Mouse (Mus musculus) erythroblast, embryonic 14.5 days (primary cell): Measurements from ENCODE around the gene Tomm34. TPM values are rescaled to one million over a fixed set of nuclear protein-coding genes. Genes with fewer than 3 reads are reported as not detected.

Source experiments
- H3K27me3 ChIP-seq: 2 replicates; pipeline ENCODE4 v1.6.1; 2012; ENCODE audit warnings: inconsistent platforms; ENCODE audit not compliant: control insufficient read depth
- H3K36me3 ChIP-seq: 2 replicates; pipeline ENCODE4 v1.6.1; 2012; ENCODE audit warnings: mild to moderate bottlenecking, inconsistent platforms; ENCODE audit not compliant: control insufficient read depth
- H3K4me1 ChIP-seq: 2 replicates; pipeline ENCODE4 v1.6.1; 2012; ENCODE audit warnings: inconsistent platforms; ENCODE audit not compliant: control insufficient read depth
- H3K4me3 ChIP-seq: replicated peaks from 2 replicates; pipeline ENCODE3; 2012; ENCODE audit warnings: moderate library complexity, mild to moderate bottlenecking, inconsistent platforms
- H3K9me3 ChIP-seq: 2 replicates; pipeline ENCODE4 v1.6.1; 2012; ENCODE audit warnings: low read length, inconsistent platforms, mixed read lengths; ENCODE audit not compliant: control insufficient read depth
- GATA1 ChIP-seq: IDR thresholded peaks from 2 replicates; pipeline ENCODE4 v1.6.1; 2012; ENCODE audit warnings: low read length, inconsistent platforms, mixed read lengths
- TAL1 ChIP-seq: IDR thresholded peaks from 3 replicates; pipeline ENCODE4 v1.6.1; 2012; ENCODE audit warnings: low read length, inconsistent platforms, mixed read lengths
- polyA plus RNA-seq: library from polyadenylated mRNA; stranded (reverse); fragments of >175 nt; gene quantifications from 2 replicates; pipeline ENCODE4 v1.2.3, GENCODE M21; 2012

The Tomm34 gene
- polyA plus RNA-seq, 1 experiment = 0.39 TPM

DNA sequence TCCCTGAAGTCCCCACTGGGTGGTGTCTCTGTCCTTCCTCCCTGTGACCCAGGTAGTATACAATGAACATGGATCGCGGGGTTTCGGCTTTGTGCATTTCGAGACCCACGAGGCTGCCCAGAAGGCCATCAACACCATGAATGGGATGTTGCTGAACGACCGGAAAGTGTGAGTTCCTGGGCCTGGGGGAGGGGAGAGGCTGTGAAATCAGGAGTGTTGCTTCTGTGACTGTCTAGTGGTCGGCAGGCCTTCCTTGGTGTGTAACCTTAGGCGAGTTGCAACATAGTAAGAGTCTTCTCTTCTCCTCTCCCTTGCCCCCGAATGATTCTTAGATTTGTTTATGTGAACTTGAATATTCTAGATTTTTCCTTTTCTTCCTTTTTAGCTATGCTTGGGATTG is 39.8 kb downstream of the Tomm34 start:
- H3K36me3 ChIP-seq = no peaks in the 10 kb centered on the region
- no peak for TF ChIP-seq GATA1
- TF ChIP-seq TAL1 = no peak
- H3K27me3 ChIP-seq = no peaks in the 10 kb centered on the region
- H3K4me3 ChIP-seq = no peak overlapping the region
- no peaks in the 10 kb centered on the region for H3K4me1 ChIP-seq
- peaks cover 4% of the 10 kb centered on the region; the same call in 1 of the 2 replicates for H3K9me3 ChIP-seq

- Histone ChIP-seq H3K4me3 (no peak within 1 kb of the TSS), H3K4me1 (no peaks in the 10 kb centered on the region), H3K9me3 (no peaks in the 10 kb centered on the region), H3K36me3 (no peaks in the 10 kb centered on the region), H3K27me3 (no peaks in the 10 kb centered on the region)
- TF ChIP-seq GATA1 = no peak
- TF ChIP-seq TAL1 = no peak
Observed at GRCm38 (mm10) chr2:164025150-164025549, 45.8 kb downstream of the Tomm34 start, which contains the start of gene Pabpc1l. Pabpc1l (plus strand) TSS chr2:164025450.

- Histone ChIP-seq H3K9me3 (no peaks in the 10 kb centered on the region), H3K27me3 (no peaks in the 10 kb centered on the region), H3K4me3 (no peak overlapping the region), H3K36me3 (peaks cover 24% of the 10 kb centered on the region), H3K4me1 (no peaks in the 10 kb centered on the region)
- no peak for TF ChIP-seq GATA1
- no peak for TF ChIP-seq TAL1
Observed at GRCm38 (mm10) chr2:164022104-164022503, 48.9 kb downstream of the Tomm34 start.

- no peak for TF ChIP-seq TAL1
- no peak for TF ChIP-seq GATA1
- Histone ChIP-seq H3K36me3 (peaks cover 45% of the 10 kb centered on the region), H3K4me1 (no peaks in the 10 kb centered on the region), H3K9me3 (no peaks in the 10 kb centered on the region), H3K4me3 (no peak overlapping the region), H3K27me3 (no peaks in the 10 kb centered on the region)
Observed at GRCm38 (mm10) chr2:164019943-164020342, 51.0 kb downstream of the Tomm34 start.

- TF ChIP-seq GATA1 = no peak
- no peak for TF ChIP-seq TAL1
- no peak overlapping the region for H3K4me3 ChIP-seq
- H3K27me3 ChIP-seq = no peaks in the 10 kb centered on the region
- peaks cover 56% of the 10 kb centered on the region for H3K36me3 ChIP-seq
- H3K9me3 ChIP-seq = no peaks in the 10 kb centered on the region
- no peaks in the 10 kb centered on the region for H3K4me1 ChIP-seq
Observed at GRCm38 (mm10) chr2:164018910-164019309, 52.1 kb downstream of the Tomm34 start.

DNA sequence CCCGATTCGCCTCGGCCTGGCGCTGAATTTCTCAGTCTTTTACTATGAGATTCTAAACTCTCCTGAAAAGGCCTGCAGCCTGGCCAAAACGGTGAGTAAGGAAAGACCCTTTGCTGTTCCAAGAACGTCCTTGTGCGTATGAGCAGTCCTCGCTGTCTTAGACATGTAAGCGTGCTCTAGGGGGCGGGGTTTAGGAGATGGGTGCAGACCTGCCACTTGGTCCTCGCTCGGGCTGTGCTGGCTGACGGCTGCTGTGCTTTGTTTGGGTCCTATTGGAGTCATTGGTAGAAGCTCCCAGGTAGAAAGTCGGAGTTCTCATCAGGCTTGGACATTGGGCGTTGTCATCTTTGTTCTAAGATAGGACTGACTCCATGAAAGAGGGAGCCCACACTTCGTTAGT is 55.7 kb downstream of the Tomm34 start:
- TF ChIP-seq TAL1 (no peak), GATA1 (no peak)
- H3K36me3 ChIP-seq = peaks cover 91% of the 10 kb centered on the region
- H3K27me3 ChIP-seq = no peaks in the 10 kb centered on the region
- H3K4me1 ChIP-seq = peaks cover 11% of the 10 kb centered on the region
- no peak overlapping the region for H3K4me3 ChIP-seq
- no peaks in the 10 kb centered on the region for H3K9me3 ChIP-seq

DNA sequence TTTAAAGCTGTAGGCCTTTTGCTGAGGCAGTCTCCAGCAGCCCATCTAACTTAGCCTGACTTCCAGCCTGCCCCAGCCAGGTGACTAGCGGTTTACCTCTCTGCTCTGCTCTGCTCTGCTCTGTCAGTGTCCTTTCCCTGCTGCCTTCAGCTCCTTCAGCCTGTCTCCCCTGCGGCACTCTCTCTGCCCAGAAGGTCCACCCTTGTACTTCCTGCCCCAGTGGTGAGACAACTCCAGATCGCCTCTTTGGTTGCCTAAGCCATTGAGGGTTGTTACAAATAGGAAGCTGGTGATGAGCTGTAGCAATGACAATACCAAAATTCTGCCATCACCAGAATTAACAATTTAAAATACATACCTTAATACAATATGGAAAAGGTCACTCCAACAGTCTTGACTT is 60.0 kb downstream of the Tomm34 start:
- Histone ChIP-seq H3K4me1 (peaks cover 24% of the 10 kb centered on the region), H3K9me3 (no peaks in the 10 kb centered on the region)

GRCm38 (mm10) chr2:164010496-164010895 is 60.5 kb downstream of the Tomm34 start:
- Histone ChIP-seq H3K36me3 (peaks cover 54% of the 10 kb centered on the region), H3K4me3 (no peak overlapping the region), H3K27me3 (no peaks in the 10 kb centered on the region), H3K9me3 (no peaks in the 10 kb centered on the region), H3K4me1 (peaks cover 24% of the 10 kb centered on the region)
- TF ChIP-seq GATA1 = no peak
- TF ChIP-seq TAL1 = no peak

More for the DNA sequence above, 60.0 kb downstream of the Tomm34 start:
- TF ChIP-seq GATA1 (no peak), TAL1 (no peak)
- Histone ChIP-seq H3K4me3 (no peak overlapping the region), H3K27me3 (no peaks in the 10 kb centered on the region), H3K36me3 (peaks cover 59% of the 10 kb centered on the region)

DNA sequence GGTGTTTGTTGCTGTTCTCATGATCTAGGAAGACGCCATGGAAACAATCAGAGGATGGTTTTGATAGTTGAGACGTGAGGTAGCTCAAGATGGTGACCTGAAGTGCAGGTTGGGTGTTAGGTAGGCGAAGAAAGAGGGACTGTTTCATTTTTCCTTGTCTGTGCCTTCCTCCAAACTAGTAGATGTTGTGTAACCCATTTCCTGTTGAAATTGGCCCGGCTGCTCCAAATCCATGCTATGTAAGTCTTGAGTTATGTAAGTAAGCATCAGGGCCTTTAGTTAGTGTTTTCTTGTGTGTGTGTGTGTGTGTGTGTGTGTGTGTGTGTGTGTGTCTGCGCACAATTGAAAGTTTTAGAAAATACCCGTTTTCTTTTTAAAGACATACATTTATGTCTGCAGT is 61.7 kb downstream of the Tomm34 start:
- Histone ChIP-seq H3K27me3 (no peaks in the 10 kb centered on the region), H3K36me3 (peaks cover 43% of the 10 kb centered on the region), H3K9me3 (no peaks in the 10 kb centered on the region), H3K4me1 (peaks cover 24% of the 10 kb centered on the region), H3K4me3 (no peak overlapping the region)
- TF ChIP-seq TAL1 (no peak), GATA1 (no peak)

DNA sequence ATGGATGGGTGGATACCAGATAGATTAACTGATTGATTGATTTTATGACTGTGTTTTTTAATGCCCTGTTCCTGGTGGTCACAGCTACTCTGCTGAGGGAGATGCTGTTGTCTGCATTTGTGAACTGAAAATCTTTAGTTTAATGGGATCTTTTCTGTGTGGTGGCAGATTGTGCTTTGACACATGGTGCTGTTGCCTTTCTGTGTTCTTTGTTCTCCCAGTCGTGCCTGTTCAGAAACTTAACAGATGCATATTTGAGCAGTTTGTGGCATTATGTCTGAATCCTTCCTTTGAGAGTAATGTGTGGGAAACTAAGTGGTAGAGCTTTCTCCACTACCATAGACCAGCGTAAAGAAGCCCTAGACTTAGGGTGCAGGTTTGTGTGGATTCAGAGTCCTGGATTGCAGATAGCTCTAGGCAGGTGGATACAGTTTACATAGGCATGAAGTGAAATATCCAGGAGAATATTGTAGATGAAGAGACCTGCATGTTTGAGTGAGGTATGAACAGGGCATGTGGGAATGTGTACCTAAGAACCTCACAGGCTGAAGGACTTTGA is 62.9 kb downstream of the Tomm34 start:
- no peaks in the 10 kb centered on the region for H3K9me3 ChIP-seq
- no peak overlapping the region for H3K4me3 ChIP-seq
- TF ChIP-seq TAL1 = no peak
- TF ChIP-seq GATA1 = no peak
- peaks cover 29% of the 10 kb centered on the region for H3K4me1 ChIP-seq
- H3K36me3 ChIP-seq = peaks cover 36% of the 10 kb centered on the region
- no peaks in the 10 kb centered on the region for H3K27me3 ChIP-seq
